Mouse (Mus musculus): ENCODE data around the gene Gnb3. TPM values are rescaled to one million over a fixed set of nuclear protein-coding genes. Genes with fewer than 3 reads are reported as not detected.

Gene Gnb3
- total and polyA plus RNA-seq, 3 experiments = 0.64 to 4.1 (median 2.2) TPM

- Histone ChIP-seq H3K36me3 (replicated peaks in 1 of 2; ENCODE audit: control insufficient read depth in 1 of 2, insufficient read depth in 1 of 2, low read length in 1 of 2) (peaks cover 7 to 33% of the 10 kb centered on the region in 2 experiments), H3K27me3 (replicated peaks) (no peaks in the 10 kb centered on the region), H3K9ac (ENCODE audit: insufficient read depth, low read depth) (peak overlapping the region; percentile 28), H3K4me1 (ENCODE audit: control insufficient read depth in 1 of 2, insufficient read depth in 2 of 2) (peaks cover 3 to 32% of the 10 kb centered on the region in 2 experiments; a peak in 2 of 4 replicates), H3K4me2 (ENCODE audit: insufficient read depth, low read depth, poor library complexity, severe bottlenecking) (peak overlapping the region; percentile 12), H3K9me3 (replicated peaks; ENCODE audit: low read length) (peaks cover 4% of the 10 kb centered on the region), H3K79me2 (replicated peaks; ENCODE audit: control insufficient read depth, extremely low read depth, insufficient read depth, poor library complexity, severe bottlenecking) (no peaks in the 10 kb centered on the region), H3K27ac (ENCODE audit: insufficient read depth, low read depth) (peak overlapping the region; percentile 8; the same call in 1 of the 2 replicates), H3K4me3 (replicated peaks in 1 of 3; ENCODE audit: low read depth in 2 of 3, low read length in 2 of 3, poor library complexity in 1 of 3) (peak overlapping the region; percentile 41 to 50 (median 46))
- dilution Hi-C loops (cut with MboI; ENCODE audit: extremely low pct_ligation_motif_present, extremely low pct_unique_long_range_greater_than_20kb, low sequenced_read_pairs) = no loop called here
- in situ Hi-C loops (cut with MboI; ENCODE audit: low pct_ligation_motif_present, low pct_unique_long_range_greater_than_20kb, low sequenced_read_pairs) = no loop called here
- peak; percentile 90 for DNase-seq (ENCODE audit: extremely low read depth)
- TF ChIP-seq MEF2A (IDR thresholded peaks at IDR 0.05; ENCODE audit: borderline replicate concordance, low read depth, low read length) (no peak), JUN (IDR thresholded peaks at IDR 0.05; ENCODE audit: insufficient read depth, low read depth, low read length) (no peak), SMC3 (IDR thresholded peaks at IDR 0.05; ENCODE audit: low read depth, low read length) (peak; percentile 33), TCF12 (IDR thresholded peaks at IDR 0.05; ENCODE audit: low read depth, low read length) (no peak; the same call in 1 of the 2 replicates), POLR2AphosphoS2 (IDR thresholded peaks at IDR 0.05; ENCODE audit: low read depth, low read length) (peak; percentile 83; the same call in 1 of the 2 replicates), UBTF (IDR thresholded peaks at IDR 0.05; ENCODE audit: low read depth, low read length) (no peak), MYC (IDR thresholded peaks at IDR 0.05; ENCODE audit: low read depth, low read length) (no peak), IRF4 (IDR thresholded peaks at IDR 0.05; ENCODE audit: low read depth, low read length) (peak; percentile 5; the same call in 1 of the 2 replicates), MAZ (IDR thresholded peaks at IDR 0.05; ENCODE audit: low read depth, low read length) (no peak), SIN3A (IDR thresholded peaks at IDR 0.05; ENCODE audit: low read length) (peak; percentile 67; the same call in 1 of the 2 replicates), MAX (IDR thresholded peaks at IDR 0.05; ENCODE audit: low read length) (no peak), CHD1 (IDR thresholded peaks at IDR 0.05; ENCODE audit: low read depth, low read length) (no peak; the same call in 1 of the 2 replicates), CHD2 (IDR thresholded peaks at IDR 0.05; ENCODE audit: low read length) (peak; percentile 12), ETS1 (conservative IDR thresholded peaks at IDR 0.05; ENCODE audit: low read depth, low read length) (0 out of 2 replicates have a peak, but pooled peaks have one; percentile 45), ZNF384 (IDR thresholded peaks at IDR 0.05; ENCODE audit: low read depth, low read length) (no peak), EP300 (IDR thresholded peaks at IDR 0.05; ENCODE audit: low read length) (no peak), POLR2A (IDR thresholded peaks at IDR 0.05; ENCODE audit: low read depth, low read length) (peak; percentile 53), BHLHE40 (IDR thresholded peaks at IDR 0.05; ENCODE audit: low read depth, low read length) (peak; percentile 89), RCOR1 (conservative IDR thresholded peaks at IDR 0.05; ENCODE audit: low read depth, low read length) (no peak), E2F4 (IDR thresholded peaks at IDR 0.05; ENCODE audit: insufficient replicate concordance, low read depth, low read length) (no peak), MXI1 (IDR thresholded peaks at IDR 0.05; ENCODE audit: low read depth, low read length) (peak; percentile 89), RAD21 (IDR thresholded peaks at IDR 0.05; ENCODE audit: low read depth, low read length) (no peak), CTCF (conservative IDR thresholded peaks at IDR 0.05 in 1 of 2, IDR thresholded peaks at IDR 0.05 in 1 of 2; ENCODE audit: low read depth in 2 of 2, low read length in 2 of 2) (peak in 1 of 2 experiments; percentile 38; a peak in 2 of 4 replicates), USF1 (IDR thresholded peaks at IDR 0.05; ENCODE audit: low read depth, low read length) (no peak), TBP (conservative IDR thresholded peaks at IDR 0.05; ENCODE audit: low read depth, low read length) (peak; percentile 54; the same call in 1 of the 2 replicates), MAFK (IDR thresholded peaks at IDR 0.05; ENCODE audit: insufficient replicate concordance, low read length) (no peak), NELFE (IDR thresholded peaks at IDR 0.05; ENCODE audit: low read depth, low read length) (0 out of 2 replicates have a peak, but pooled peaks have one; percentile 31), GABPA (IDR thresholded peaks at IDR 0.05; ENCODE audit: insufficient replicate concordance, low read depth, low read length) (no peak), PAX5 (IDR thresholded peaks at IDR 0.05; ENCODE audit: low read length) (no peak), ZKSCAN1 (IDR thresholded peaks at IDR 0.05; ENCODE audit: borderline replicate concordance, low read depth, low read length) (no peak), KAT2A (IDR thresholded peaks at IDR 0.05; ENCODE audit: insufficient replicate concordance, low read length) (no peak), USF2 (conservative IDR thresholded peaks at IDR 0.05; ENCODE audit: low read depth, low read length) (no peak), ELF1 (IDR thresholded peaks at IDR 0.05; ENCODE audit: low read depth, low read length) (peak; percentile 6; the same call in 1 of the 2 replicates), HCFC1 (IDR thresholded peaks at IDR 0.05; ENCODE audit: low read depth, low read length) (no peak; the same call in 1 of the 2 replicates), NRF1 (IDR thresholded peaks at IDR 0.05; ENCODE audit: low read depth, low read length) (0 out of 2 replicates have a peak, but pooled peaks have one; percentile 38), ZMIZ1 (IDR thresholded peaks at IDR 0.05; ENCODE audit: low read depth, low read length) (peak; percentile 45), JUND (conservative IDR thresholded peaks at IDR 0.05; ENCODE audit: low read depth, low read length) (no peak)
These were observed 34.4 kb downstream of the Gnb3 start for GRCm38 (mm10) chr6:124805341-124806321.

Data from CH12.LX (cell line).